Mouse (Mus musculus) hindbrain, embryonic 16.5 days (tissue): ENCODE data around the gene Tcf12. TPM values are rescaled to one million over a fixed set of nuclear protein-coding genes. Genes with fewer than 3 reads are reported as not detected.

ENCODE experiments used
- ATAC-seq: fragments of 200-750 bp; cut with Nextera tagmentation; 2 replicates; pipeline ENCODE4 v1.8.0; 2017; ENCODE audit warnings: moderate TSS enrichment, moderate library complexity
- H3K27ac ChIP-seq: fragments of 300-500 bp; sonication (generic); 2 replicates; pipeline ENCODE4 v1.5.1; 2014; ENCODE audit warnings: low read depth, mild to moderate bottlenecking, control low read depth, low read length, moderate library complexity
- H3K27me3 ChIP-seq: fragments of 300-500 bp; sonication (generic); replicated peaks from 2 replicates; pipeline ENCODE4 v1.6.1; 2014; ENCODE audit warnings: low read length; ENCODE audit not compliant: control insufficient read depth, insufficient read depth
- H3K36me3 ChIP-seq: fragments of 300-500 bp; sonication (generic); 2 replicates; pipeline ENCODE4 v1.6.1; 2014; ENCODE audit warnings: mild to moderate bottlenecking, low read length, moderate library complexity, mixed read lengths; ENCODE audit not compliant: control insufficient read depth, insufficient read depth
- H3K4me1 ChIP-seq: fragments of 300-500 bp; sonication (generic); 2 replicates; pipeline ENCODE4 v1.6.1; 2014; ENCODE audit warnings: low read depth, low read length; ENCODE audit not compliant: control insufficient read depth, insufficient read depth
- H3K4me2 ChIP-seq: fragments of 300-500 bp; sonication (generic); 2 replicates; pipeline ENCODE4 v1.6.1; 2014; ENCODE audit warnings: mild to moderate bottlenecking, low read length, control low read depth, moderate library complexity
- H3K4me3 ChIP-seq: fragments of 300-500 bp; sonication (generic); 2 replicates; pipeline ENCODE4 v1.5.1; 2014; ENCODE audit warnings: mild to moderate bottlenecking, low read length, control low read depth, moderate library complexity
- H3K9ac ChIP-seq: fragments of 300-500 bp; sonication (generic); 2 replicates; pipeline ENCODE4 v1.6.1; 2014; ENCODE audit warnings: low read depth, mild to moderate bottlenecking, control low read depth, low read length, moderate library complexity
- H3K9me3 ChIP-seq: fragments of 300-500 bp; sonication (generic); 2 replicates; pipeline ENCODE4 v1.6.1; 2014; ENCODE audit warnings: mild to moderate bottlenecking, low read length, moderate library complexity; ENCODE audit not compliant: control insufficient read depth
- WGBS: fragments of 180-500 bp; shearing (Covaris S2); extraction: QIAGEN DNeasy Blood & Tissue Kit; methylation state at CpG from one replicate; pipeline ENCODE4 v1.1.7; 2014; 5-methylcytosine and 5-hydroxymethylcytosine counted together
- polyA plus RNA-seq: library from polyadenylated mRNA; unstranded; fragments of >200 nt; fragmentation: Nextera tagmentation; extraction: Ambion mirVana; gene quantifications from 2 replicates; pipeline ENCODE4 v1.2.1, GENCODE M21; 2015

Gene Tcf12
- polyA plus RNA-seq, 1 experiment from 2014 or later, result 56.8 TPM

GRCm38 (mm10) chr9:71861629-71862028 lies 250.0 kb downstream of the Tcf12 start:
- no peak overlapping the region for H3K27ac ChIP-seq
- no peaks in the 10 kb centered on the region for H3K27me3 ChIP-seq
- 29% methylated on average over 2 of the region's 2 CpGs for WGBS
- H3K4me3 ChIP-seq, result no peak overlapping the region
- no peaks in the 10 kb centered on the region for H3K4me1 ChIP-seq
- no peak for ATAC-seq
- no peak overlapping the region for H3K9ac ChIP-seq
- no peaks in the 10 kb centered on the region for H3K9me3 ChIP-seq
- H3K36me3 ChIP-seq, result peaks cover 10% of the 10 kb centered on the region; the same call in 1 of the 2 replicates
- no peak overlapping the region for H3K4me2 ChIP-seq

- peaks cover 18% of the 10 kb centered on the region for H3K36me3 ChIP-seq
- ATAC-seq, result no peak
- no peak overlapping the region for H3K4me3 ChIP-seq
- no peaks in the 10 kb centered on the region for H3K27me3 ChIP-seq
- no peak overlapping the region for H3K9ac ChIP-seq
- H3K27ac ChIP-seq, result no peak overlapping the region
- no peaks in the 10 kb centered on the region for H3K4me1 ChIP-seq
- no peak overlapping the region for H3K4me2 ChIP-seq
- no peaks in the 10 kb centered on the region for H3K9me3 ChIP-seq
- WGBS, result 95% methylated on average over 1 of the region's 1 CpGs
Observed at GRCm38 (mm10) chr9:71857926-71858325, 253.7 kb downstream of the Tcf12 start.

- WGBS, result 76% methylated on average over 3 of the region's 3 CpGs
- no peak for ATAC-seq
- Histone ChIP-seq H3K27ac (no peak overlapping the region), H3K9ac (no peak overlapping the region), H3K36me3 (peaks cover 21% of the 10 kb centered on the region), H3K27me3 (no peaks in the 10 kb centered on the region), H3K4me3 (no peak overlapping the region), H3K4me1 (no peaks in the 10 kb centered on the region), H3K4me2 (no peak overlapping the region), H3K9me3 (no peaks in the 10 kb centered on the region)
Observed at GRCm38 (mm10) chr9:71853904-71854303, 257.8 kb downstream of the Tcf12 start.

GRCm38 (mm10) chr9:71850283-71850682 lies 261.4 kb downstream of the Tcf12 start:
- Histone ChIP-seq H3K27ac (no peak overlapping the region), H3K4me2 (no peak overlapping the region), H3K4me3 (no peak overlapping the region), H3K27me3 (no peaks in the 10 kb centered on the region), H3K9me3 (no peaks in the 10 kb centered on the region), H3K9ac (no peak overlapping the region), H3K36me3 (peaks cover 16% of the 10 kb centered on the region), H3K4me1 (no peaks in the 10 kb centered on the region)
- WGBS, result 96% methylated on average over 1 of the region's 1 CpGs
- ATAC-seq, result no peak

- H3K27me3 ChIP-seq, result no peaks in the 10 kb centered on the region
- no peak overlapping the region for H3K4me2 ChIP-seq
- H3K36me3 ChIP-seq, result peaks cover 20% of the 10 kb centered on the region
- H3K4me1 ChIP-seq, result no peaks in the 10 kb centered on the region
- no peak overlapping the region for H3K4me3 ChIP-seq
- no peak for ATAC-seq
- H3K9me3 ChIP-seq, result no peaks in the 10 kb centered on the region
- no peak overlapping the region for H3K27ac ChIP-seq
- WGBS, result 98% methylated on average over 3 of the region's 3 CpGs
- no peak overlapping the region for H3K9ac ChIP-seq
Observed at GRCm38 (mm10) chr9:71848392-71848791, 263.3 kb downstream of the Tcf12 start.

GRCm38 (mm10) chr9:71847921-71848320 lies 263.8 kb downstream of the Tcf12 start:
- Histone ChIP-seq H3K9me3 (no peaks in the 10 kb centered on the region), H3K27me3 (no peaks in the 10 kb centered on the region), H3K9ac (no peak overlapping the region), H3K4me2 (no peak overlapping the region), H3K27ac (no peak overlapping the region), H3K36me3 (peaks cover 21% of the 10 kb centered on the region), H3K4me1 (no peaks in the 10 kb centered on the region), H3K4me3 (no peak overlapping the region)
- ATAC-seq, result no peak
- WGBS, result 96% methylated on average over 9 of the region's 9 CpGs

GRCm38 (mm10) chr9:71841850-71842249 lies 269.8 kb downstream of the Tcf12 start:
- Histone ChIP-seq H3K27me3 (no peaks in the 10 kb centered on the region), H3K4me2 (no peak overlapping the region), H3K4me1 (no peaks in the 10 kb centered on the region), H3K9ac (no peak overlapping the region), H3K9me3 (no peaks in the 10 kb centered on the region), H3K27ac (no peak overlapping the region), H3K4me3 (no peak overlapping the region), H3K36me3 (peaks cover 11% of the 10 kb centered on the region)
- no peak for ATAC-seq
- WGBS, result 94% methylated on average over 5 of the region's 5 CpGs

- Histone ChIP-seq H3K4me3 (no peak overlapping the region), H3K27me3 (no peaks in the 10 kb centered on the region), H3K9ac (no peak overlapping the region), H3K27ac (no peak overlapping the region), H3K4me1 (no peaks in the 10 kb centered on the region), H3K36me3 (no peaks in the 10 kb centered on the region), H3K9me3 (no peaks in the 10 kb centered on the region), H3K4me2 (no peak overlapping the region)
- WGBS, result 42% methylated on average over 5 of the region's 5 CpGs
- no peak for ATAC-seq
Observed at GRCm38 (mm10) chr9:71837366-71837765, 274.3 kb downstream of the Tcf12 start.

GRCm38 (mm10) chr9:71836366-71836765 lies 275.3 kb downstream of the Tcf12 start:
- H3K4me1 ChIP-seq, result no peaks in the 10 kb centered on the region
- H3K4me2 ChIP-seq, result no peak overlapping the region
- no peaks in the 10 kb centered on the region for H3K36me3 ChIP-seq
- H3K9me3 ChIP-seq, result no peaks in the 10 kb centered on the region
- 100% methylated on average over 1 of the region's 1 CpGs for WGBS
- no peaks in the 10 kb centered on the region for H3K27me3 ChIP-seq
- no peak for ATAC-seq
- H3K4me3 ChIP-seq, result no peak overlapping the region
- H3K9ac ChIP-seq, result no peak overlapping the region
- H3K27ac ChIP-seq, result no peak overlapping the region

- 28% methylated on average over 2 of the region's 2 CpGs for WGBS
- H3K27ac ChIP-seq, result no peak overlapping the region
Observed at GRCm38 (mm10) chr9:71835203-71835815, 276.4 kb downstream of the Tcf12 start.

More at GRCm38 (mm10) chr9:71835203-71835815, 276.4 kb downstream of the Tcf12 start:
- Histone ChIP-seq H3K27me3 (no peaks in the 10 kb centered on the region), H3K36me3 (no peaks in the 10 kb centered on the region), H3K4me1 (no peaks in the 10 kb centered on the region), H3K9me3 (no peaks in the 10 kb centered on the region), H3K4me3 (no peak overlapping the region), H3K4me2 (no peak overlapping the region), H3K9ac (no peak overlapping the region)
- ATAC-seq, result no peak
